Mouse (Mus musculus): ENCODE measurements around the gene Nanos3. TPM values are rescaled to one million over a fixed set of nuclear protein-coding genes. Genes with fewer than 3 reads are reported as not detected.

Gene Nanos3
- 9.4 and 11.7 TPM in 2 replicates for polyA plus RNA-seq (2014; fragmentation: Nextera tagmentation; extraction: Ambion mirVana)

DNA sequence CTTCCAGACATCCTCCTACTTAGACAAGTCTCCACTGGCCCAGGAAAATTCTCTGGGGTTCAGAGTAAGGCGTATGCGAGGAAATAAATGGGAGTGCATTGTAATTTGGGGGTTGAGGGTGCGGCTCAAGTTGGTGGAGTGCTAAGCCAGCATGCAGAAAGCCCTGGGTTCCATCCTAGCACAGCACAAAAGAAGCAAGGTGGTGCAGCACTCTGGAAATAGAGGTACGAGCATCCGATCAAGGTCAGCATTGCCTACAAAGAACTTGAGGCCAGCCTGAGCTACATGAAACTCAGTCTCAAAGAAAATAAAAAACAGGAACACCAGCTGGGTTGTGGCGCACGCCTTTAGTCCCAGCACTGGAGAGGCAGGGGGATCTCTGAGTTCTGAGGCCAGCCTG, at the start of gene Nanos3:
Nanos3 (minus strand) TSS at position 101 of the 400 bp plus-strand sequence.
- no peak for ATAC-seq (ENCODE audit: low FRiP score, low TSS enrichment)
- 93% methylated on average over 7 of the region's 7 CpGs for WGBS
- Histone ChIP-seq H3K4me1 (ENCODE audit: control insufficient read depth, insufficient read depth, low read length) (peaks cover 45% of the 10 kb centered on the region), H3K9me3 (ENCODE audit: control insufficient read depth, low read length) (no peaks in the 10 kb centered on the region), H3K27ac (replicated peaks; ENCODE audit: low read depth, low read length) (peak within 1 kb of the TSS; percentile 97), H3K36me3 (ENCODE audit: control insufficient read depth, insufficient read depth, low read length) (no peaks in the 10 kb centered on the region), H3K4me3 (replicated peaks; ENCODE audit: low read depth, low read length) (peak within 1 kb of the TSS; percentile 88), H3K9ac (replicated peaks; ENCODE audit: low read length) (peak within 1 kb of the TSS; percentile 99), H3K4me2 (ENCODE audit: low read length) (peak within 1 kb of the TSS; percentile 86), H3K27me3 (ENCODE audit: control insufficient read depth, insufficient read depth, low read length) (no peaks in the 10 kb centered on the region)
- no peak for DNase-seq

GRCm38 (mm10) chr8:84233055-84233454, 48.0 kb upstream of the Nanos3 start:
- no peaks in the 10 kb centered on the region for H3K27me3 ChIP-seq (ENCODE audit: control insufficient read depth, insufficient read depth, low read length)
- peaks cover 67% of the 10 kb centered on the region for H3K36me3 ChIP-seq (ENCODE audit: control insufficient read depth, insufficient read depth, low read length)
- H3K4me1 ChIP-seq (ENCODE audit: control insufficient read depth, insufficient read depth, low read length): peaks cover 16% of the 10 kb centered on the region
- DNase-seq (no peak), ATAC-seq (ENCODE audit: low FRiP score, low TSS enrichment) (no peak)
- no peak overlapping the region for H3K9ac ChIP-seq (replicated peaks; ENCODE audit: low read length)
- H3K27ac ChIP-seq (replicated peaks; ENCODE audit: low read depth, low read length): no peak overlapping the region
- no peak overlapping the region for H3K4me3 ChIP-seq (replicated peaks; ENCODE audit: low read depth, low read length)
- WGBS: 86% methylated on average over 2 of the region's 2 CpGs
- no peak overlapping the region for H3K4me2 ChIP-seq (ENCODE audit: low read length)
- H3K9me3 ChIP-seq (ENCODE audit: control insufficient read depth, low read length): no peaks in the 10 kb centered on the region

GRCm38 (mm10) chr8:84230735-84231134, 45.7 kb upstream of the Nanos3 start:
- DNase-seq: peak; percentile 15
- no peak overlapping the region for H3K9ac ChIP-seq (replicated peaks; ENCODE audit: low read length)
- H3K4me3 ChIP-seq (replicated peaks; ENCODE audit: low read depth, low read length): no peak overlapping the region
- no peaks in the 10 kb centered on the region for H3K9me3 ChIP-seq (ENCODE audit: control insufficient read depth, low read length)
- no peak overlapping the region for H3K4me2 ChIP-seq (ENCODE audit: low read length)
- ATAC-seq (ENCODE audit: low FRiP score, low TSS enrichment): no peak
- no peaks in the 10 kb centered on the region for H3K27me3 ChIP-seq (ENCODE audit: control insufficient read depth, insufficient read depth, low read length)
- H3K27ac ChIP-seq (replicated peaks; ENCODE audit: low read depth, low read length): no peak overlapping the region
- WGBS: 75% methylated on average over 17 of the region's 17 CpGs
- peaks cover 90% of the 10 kb centered on the region for H3K36me3 ChIP-seq (ENCODE audit: control insufficient read depth, insufficient read depth, low read length)
- peaks cover 12% of the 10 kb centered on the region for H3K4me1 ChIP-seq (ENCODE audit: control insufficient read depth, insufficient read depth, low read length)

DNA sequence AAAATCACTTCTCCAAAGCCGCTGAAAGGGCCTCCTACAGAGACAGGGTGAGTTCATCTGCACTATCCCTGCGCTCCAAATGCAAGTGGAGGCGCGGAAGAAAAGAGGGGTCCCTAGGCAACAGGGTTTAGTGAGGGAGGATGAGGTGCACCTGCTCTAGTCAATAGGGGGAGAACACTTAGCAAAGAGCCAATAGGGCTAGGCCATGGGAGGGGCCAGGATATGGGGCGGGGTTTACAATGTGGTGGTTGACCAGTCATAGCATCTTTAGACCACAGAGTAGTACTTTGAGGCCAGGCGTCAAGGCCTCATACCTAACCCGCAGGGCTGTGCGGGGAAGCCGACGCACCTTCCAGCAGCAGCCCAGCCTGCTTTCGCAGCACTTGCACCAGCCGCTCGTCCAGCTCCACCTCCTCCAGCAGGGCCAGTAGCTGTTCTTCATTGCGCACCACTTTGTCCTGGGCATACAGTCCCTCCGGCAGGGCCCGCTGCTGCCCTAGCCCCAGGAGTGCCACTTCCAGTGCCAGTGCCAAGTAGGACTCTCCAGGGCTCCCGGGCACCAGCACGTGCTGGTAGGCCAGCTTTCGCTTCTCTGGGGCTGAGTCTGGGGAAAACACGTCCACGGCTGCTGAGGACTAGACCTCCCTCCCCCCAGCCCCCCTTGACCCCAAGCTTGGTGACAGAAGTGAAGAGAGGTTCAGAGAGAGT, 38.5 kb upstream of the Nanos3 start:
- Histone ChIP-seq H3K9me3 (ENCODE audit: control insufficient read depth, low read length) (no peaks in the 10 kb centered on the region), H3K4me3 (replicated peaks; ENCODE audit: low read depth, low read length) (no peak overlapping the region), H3K4me1 (ENCODE audit: control insufficient read depth, insufficient read depth, low read length) (no peaks in the 10 kb centered on the region), H3K27me3 (ENCODE audit: control insufficient read depth, insufficient read depth, low read length) (no peaks in the 10 kb centered on the region), H3K9ac (replicated peaks; ENCODE audit: low read length) (no peak overlapping the region), H3K36me3 (ENCODE audit: control insufficient read depth, insufficient read depth, low read length) (peaks cover 97% of the 10 kb centered on the region), H3K4me2 (ENCODE audit: low read length) (no peak overlapping the region), H3K27ac (replicated peaks; ENCODE audit: low read depth, low read length) (no peak overlapping the region)
- 80% methylated on average over 21 of the region's 21 CpGs for WGBS
- DNase-seq (no peak), ATAC-seq (ENCODE audit: low FRiP score, low TSS enrichment) (no peak)

DNA sequence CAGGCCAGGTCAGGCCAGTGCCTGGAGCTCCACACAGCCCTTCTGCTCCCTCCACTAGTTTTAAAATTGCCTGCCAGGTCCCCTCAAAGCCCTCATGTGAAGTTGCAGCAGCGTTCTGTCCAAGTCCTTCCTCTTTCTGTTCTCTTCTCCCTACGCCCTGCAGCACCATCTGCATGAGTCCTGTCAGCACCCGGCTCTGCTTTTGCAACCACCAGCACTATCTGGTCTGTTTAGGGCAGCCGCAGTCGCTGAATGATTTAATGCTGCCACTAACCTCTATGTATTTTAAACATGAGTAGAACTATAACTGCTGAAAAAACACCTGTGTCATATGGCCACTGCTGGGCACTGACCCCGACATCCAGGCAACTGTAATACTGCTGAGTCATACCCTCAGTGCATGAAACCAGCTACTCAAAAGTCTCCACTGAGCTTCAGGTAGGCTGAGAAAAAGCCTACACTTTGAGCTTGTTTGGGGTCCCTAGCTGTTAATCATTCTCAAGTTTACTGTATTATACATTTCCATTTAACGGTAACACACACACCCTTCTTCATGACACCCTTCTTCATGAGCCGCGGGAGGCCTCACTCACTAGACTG, 37.6 kb upstream of the Nanos3 start:
- Histone ChIP-seq H3K9ac (replicated peaks; ENCODE audit: low read length) (no peak overlapping the region), H3K4me1 (ENCODE audit: control insufficient read depth, insufficient read depth, low read length) (no peaks in the 10 kb centered on the region), H3K4me3 (replicated peaks; ENCODE audit: low read depth, low read length) (no peak overlapping the region), H3K9me3 (ENCODE audit: control insufficient read depth, low read length) (no peaks in the 10 kb centered on the region), H3K4me2 (ENCODE audit: low read length) (no peak overlapping the region), H3K27ac (replicated peaks; ENCODE audit: low read depth, low read length) (no peak overlapping the region), H3K36me3 (ENCODE audit: control insufficient read depth, insufficient read depth, low read length) (peaks cover 97% of the 10 kb centered on the region), H3K27me3 (ENCODE audit: control insufficient read depth, insufficient read depth, low read length) (no peaks in the 10 kb centered on the region)
- ATAC-seq (ENCODE audit: low FRiP score, low TSS enrichment) (no peak), DNase-seq (no peak)
- WGBS: 97% methylated on average over 9 of the region's 9 CpGs

DNA sequence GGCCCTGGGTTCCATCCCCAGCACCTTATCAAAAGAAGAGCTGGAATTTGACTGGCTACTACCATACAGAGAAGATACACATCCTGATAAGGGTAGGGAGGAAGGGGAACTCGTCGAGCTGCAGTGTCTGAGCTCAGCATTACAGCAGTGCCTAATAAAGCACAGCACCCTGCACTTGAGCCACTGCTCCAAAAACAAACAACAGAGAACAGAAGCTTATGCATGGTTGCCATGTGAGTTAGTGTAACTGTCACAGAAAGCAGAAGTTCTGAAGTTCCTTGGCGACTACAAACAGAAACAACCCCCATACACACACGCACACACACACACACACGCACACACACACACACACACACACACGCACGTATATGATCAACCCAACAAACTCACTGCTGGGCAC, 35.1 kb upstream of the Nanos3 start:
- Histone ChIP-seq H3K4me1 (ENCODE audit: control insufficient read depth, insufficient read depth, low read length) (no peaks in the 10 kb centered on the region), H3K27ac (replicated peaks; ENCODE audit: low read depth, low read length) (no peak overlapping the region), H3K9me3 (ENCODE audit: control insufficient read depth, low read length) (no peaks in the 10 kb centered on the region), H3K27me3 (ENCODE audit: control insufficient read depth, insufficient read depth, low read length) (no peaks in the 10 kb centered on the region), H3K4me2 (ENCODE audit: low read length) (no peak overlapping the region), H3K36me3 (ENCODE audit: control insufficient read depth, insufficient read depth, low read length) (peaks cover 97% of the 10 kb centered on the region), H3K4me3 (replicated peaks; ENCODE audit: low read depth, low read length) (no peak overlapping the region), H3K9ac (replicated peaks; ENCODE audit: low read length) (no peak overlapping the region)
- ATAC-seq (ENCODE audit: low FRiP score, low TSS enrichment): no peak
- WGBS: 88% methylated on average over 7 of the region's 7 CpGs
- no peak for DNase-seq

DNA sequence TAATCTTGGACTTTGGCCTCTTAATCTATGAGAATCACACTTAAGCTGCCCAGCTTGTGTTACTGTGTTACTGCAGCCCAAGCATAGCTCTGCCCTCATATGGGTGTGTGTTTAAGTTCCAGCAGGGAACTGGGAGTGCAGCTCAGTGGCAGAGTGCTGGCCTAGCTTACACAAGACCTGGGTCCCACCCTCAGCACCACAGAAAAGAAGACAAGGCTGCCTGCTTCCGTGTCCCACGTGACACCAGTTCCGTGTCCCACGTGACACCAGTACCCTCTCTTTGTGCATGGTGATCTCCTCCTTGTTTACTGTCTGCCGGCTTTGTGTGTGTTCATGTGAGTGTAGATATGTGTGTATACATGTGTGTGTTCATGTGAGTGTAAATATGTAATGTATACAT, 33.1 kb upstream of the Nanos3 start:
- Histone ChIP-seq H3K27ac (replicated peaks; ENCODE audit: low read depth, low read length) (no peak overlapping the region), H3K4me1 (ENCODE audit: control insufficient read depth, insufficient read depth, low read length) (no peaks in the 10 kb centered on the region), H3K9me3 (ENCODE audit: control insufficient read depth, low read length) (no peaks in the 10 kb centered on the region), H3K27me3 (ENCODE audit: control insufficient read depth, insufficient read depth, low read length) (no peaks in the 10 kb centered on the region), H3K9ac (replicated peaks; ENCODE audit: low read length) (no peak overlapping the region), H3K4me2 (ENCODE audit: low read length) (no peak overlapping the region), H3K36me3 (ENCODE audit: control insufficient read depth, insufficient read depth, low read length) (peaks cover 94% of the 10 kb centered on the region), H3K4me3 (replicated peaks; ENCODE audit: low read depth, low read length) (no peak overlapping the region)
- ATAC-seq (ENCODE audit: low FRiP score, low TSS enrichment) (no peak), DNase-seq (no peak)
- WGBS: 95% methylated on average over 5 of the region's 5 CpGs

GRCm38 (mm10) chr8:84217206-84217605, 32.2 kb upstream of the Nanos3 start:
- Histone ChIP-seq H3K9ac (replicated peaks; ENCODE audit: low read length) (no peak overlapping the region), H3K4me2 (ENCODE audit: low read length) (no peak overlapping the region), H3K4me1 (ENCODE audit: control insufficient read depth, insufficient read depth, low read length) (no peaks in the 10 kb centered on the region), H3K27me3 (ENCODE audit: control insufficient read depth, insufficient read depth, low read length) (no peaks in the 10 kb centered on the region), H3K4me3 (replicated peaks; ENCODE audit: low read depth, low read length) (no peak overlapping the region), H3K9me3 (ENCODE audit: control insufficient read depth, low read length) (no peaks in the 10 kb centered on the region), H3K27ac (replicated peaks; ENCODE audit: low read depth, low read length) (no peak overlapping the region), H3K36me3 (ENCODE audit: control insufficient read depth, insufficient read depth, low read length) (peaks cover 94% of the 10 kb centered on the region)
- DNase-seq (no peak), ATAC-seq (ENCODE audit: low FRiP score, low TSS enrichment) (no peak)
- WGBS: 97% methylated on average over 11 of the region's 11 CpGs

- DNase-seq: no peak
- H3K9me3 ChIP-seq (ENCODE audit: control insufficient read depth, low read length): no peaks in the 10 kb centered on the region
- no peak overlapping the region for H3K4me3 ChIP-seq (replicated peaks; ENCODE audit: low read depth, low read length)
- no peak overlapping the region for H3K27ac ChIP-seq (replicated peaks; ENCODE audit: low read depth, low read length)
- WGBS: 90% methylated on average over 4 of the region's 4 CpGs
- no peak overlapping the region for H3K4me2 ChIP-seq (ENCODE audit: low read length)
- H3K27me3 ChIP-seq (ENCODE audit: control insufficient read depth, insufficient read depth, low read length): no peaks in the 10 kb centered on the region
- H3K9ac ChIP-seq (replicated peaks; ENCODE audit: low read length): no peak overlapping the region
- peaks cover 5% of the 10 kb centered on the region; the same call in 1 of the 2 replicates for H3K4me1 ChIP-seq (ENCODE audit: control insufficient read depth, insufficient read depth, low read length)
- no peak for ATAC-seq (ENCODE audit: low FRiP score, low TSS enrichment)
- H3K36me3 ChIP-seq (ENCODE audit: control insufficient read depth, insufficient read depth, low read length): peaks cover 82% of the 10 kb centered on the region
Observed at GRCm38 (mm10) chr8:84213277-84213676, 28.3 kb upstream of the Nanos3 start.

Data from midbrain, embryonic 14.5 days (tissue).